Mouse (Mus musculus) CD8-positive naive resting alpha-beta T cell, adult 57 days (primary cell): Measurements from ENCODE around the gene Bptf. TPM values are rescaled to one million over a fixed set of nuclear protein-coding genes. Genes with fewer than 3 reads are reported as not detected.

ENCODE experiments used
- total RNA-seq: library from RNA; stranded (reverse); gene quantifications from one replicate; pipeline ENCODE4 v1.2.4, GENCODE M21; 2023

The Bptf gene
- total RNA-seq, result 150 TPM

DNA sequence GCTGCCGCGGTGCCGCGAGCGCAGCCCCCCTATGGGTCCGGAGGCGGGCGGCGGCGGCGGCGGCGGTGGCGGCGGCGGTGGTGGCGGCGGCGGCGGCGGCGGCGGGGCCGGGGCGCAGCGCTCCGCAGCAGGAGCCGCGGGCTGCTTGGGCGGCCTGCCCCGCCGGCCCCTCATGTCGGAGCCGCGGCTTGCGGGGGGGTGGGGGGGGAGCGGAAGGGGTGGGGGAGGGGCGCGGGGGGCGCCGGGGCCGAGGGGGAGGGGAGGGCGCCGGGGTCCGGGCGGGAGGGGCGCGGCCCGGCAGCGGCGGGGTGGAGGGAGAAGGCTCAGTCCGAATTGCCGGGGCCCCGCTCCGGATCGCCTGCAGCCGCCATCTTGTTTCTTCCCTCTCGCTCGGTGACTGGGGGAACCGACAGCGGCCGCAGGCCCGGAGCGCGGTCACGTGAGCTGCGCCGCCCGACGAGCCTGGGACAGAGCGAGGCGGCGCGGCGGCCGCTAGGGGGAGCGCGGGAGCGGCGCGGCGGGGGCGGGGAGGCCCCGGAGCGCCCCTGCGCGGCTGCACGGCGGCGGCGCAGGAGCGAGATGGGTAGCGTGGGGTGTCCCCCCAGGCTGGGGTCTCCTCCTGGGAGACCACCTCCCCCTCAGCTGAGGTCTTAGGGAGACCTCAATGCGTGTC, at the start of gene Bptf:
Bptf (minus strand) TSS at position 379 of the 673 bp plus-strand sequence.

DNA sequence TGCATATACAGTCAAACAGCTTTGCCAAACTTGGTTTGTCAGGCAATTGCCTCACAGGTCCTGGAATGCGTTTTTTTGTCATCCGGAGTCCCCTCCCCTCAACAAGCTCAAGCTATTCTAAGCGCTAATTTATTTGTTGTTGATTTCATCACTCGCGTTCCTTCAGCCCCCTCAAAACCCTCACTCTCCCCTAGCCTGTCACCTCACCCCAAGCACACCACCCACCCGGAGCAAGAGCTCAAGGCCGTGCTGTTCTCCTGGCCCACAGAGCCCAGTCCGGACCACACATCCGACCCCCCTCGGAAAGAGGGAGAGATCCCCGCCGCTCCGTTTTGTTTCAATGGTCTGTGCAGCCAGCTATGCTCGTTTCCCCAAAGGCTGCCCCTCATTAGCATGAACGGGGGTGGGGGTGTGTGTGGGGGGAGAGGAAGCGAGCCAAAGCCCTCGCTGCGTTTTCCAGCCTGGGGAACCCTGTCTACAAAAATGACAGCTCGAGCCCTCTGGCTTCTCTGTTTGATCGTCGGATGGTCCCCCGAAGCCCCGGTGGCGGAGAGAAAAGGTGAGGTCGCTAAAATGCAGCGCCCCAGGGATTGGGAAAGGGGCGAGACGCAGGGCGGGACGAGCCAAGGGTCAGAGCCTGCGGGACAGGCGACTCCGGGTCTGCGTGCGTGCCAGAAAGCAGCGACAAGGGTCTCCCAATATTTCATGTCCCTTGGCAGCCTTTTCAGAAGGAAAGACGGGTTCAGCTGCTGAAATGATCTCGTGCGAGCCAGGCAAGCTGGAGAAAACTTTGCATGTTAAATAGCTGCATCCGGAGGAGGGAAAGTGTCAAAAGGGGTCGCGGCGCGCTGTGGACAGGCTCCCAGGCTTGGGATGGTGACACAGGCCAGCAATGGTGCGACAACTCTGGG, 106.3 kb downstream of the Bptf start, which contains the start of gene 1810010H24Rik:
1810010H24Rik (plus strand) TSS at position 271 of the 911 bp plus-strand sequence.

DNA sequence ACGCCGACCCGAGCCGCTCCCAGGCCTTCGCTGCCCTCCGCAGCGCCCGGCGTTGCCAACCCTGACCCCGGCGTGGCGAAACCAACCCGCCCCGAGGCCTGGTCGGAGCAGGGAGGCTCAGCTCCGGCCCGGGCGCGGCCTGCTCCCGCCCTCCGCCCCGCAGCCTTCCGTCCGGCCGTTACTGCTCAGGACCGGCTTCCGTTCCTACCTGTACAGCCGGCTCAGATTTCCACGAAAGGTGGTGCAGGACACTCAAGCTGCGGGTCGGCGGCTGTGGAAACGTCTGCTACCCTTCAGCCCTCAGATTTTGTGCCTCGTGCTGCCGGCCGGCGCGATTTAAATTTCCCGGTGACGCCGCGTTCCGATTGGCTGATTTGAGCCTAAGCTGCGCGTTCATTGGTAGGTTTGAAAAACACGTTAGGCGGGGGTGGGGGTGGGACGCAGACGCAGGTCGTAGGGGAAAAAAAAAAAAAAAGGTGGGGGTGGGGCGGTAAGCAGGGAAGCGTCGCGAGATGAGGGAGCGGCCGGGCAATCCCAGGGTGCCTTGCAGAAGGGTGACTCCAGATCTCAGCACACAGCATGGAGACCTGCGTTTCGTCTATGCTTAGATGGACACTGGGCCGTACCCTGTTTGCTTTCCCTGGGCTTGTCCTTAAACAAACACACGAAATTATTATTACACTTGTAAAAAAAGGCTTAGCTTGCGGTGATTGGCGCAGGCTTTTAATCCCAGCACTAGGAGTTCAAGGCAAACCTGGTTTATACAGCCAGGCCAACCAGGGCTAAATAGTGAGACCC, 132.6 kb downstream of the Bptf start, which contains the start of gene Kpna2:
Kpna2 (minus strand) TSS at position 391 of the 798 bp plus-strand sequence.

Other genes with a start within 250 kb of the Bptf start
- gene Smurf2, start 211.4 kb downstream of the Bptf start, total RNA-seq, result 51.3 TPM
- 10.6 TPM for gene Kpna2, start 132.6 kb downstream of the Bptf start, total RNA-seq
- 0.31 TPM for gene 1810010H24Rik, start 106.4 kb downstream of the Bptf start, total RNA-seq
- gene Nol11, start 57.3 kb upstream of the Bptf start, total RNA-seq, result 37.7 TPM